Mouse (Mus musculus): Measurements from ENCODE around the gene Hoxc12.

The Hoxc12 gene

GRCm38 (mm10) chr15:102965003-102965891 is 28.7 kb downstream of the Hoxc12 start:
- no peak for DNase-seq

GRCm38 (mm10) chr15:102965892-102966775 is 29.6 kb downstream of the Hoxc12 start:
- peak; percentile 44 to 73 for DNase-seq

- DNase-seq: no peak
Observed at GRCm38 (mm10) chr15:102966776-102967311, 30.3 kb downstream of the Hoxc12 start, which contains the start of gene Hoxc10. Gene Hoxc10 (plus strand): TSS chr15:102966796.

- DNase-seq: no peak
Observed at GRCm38 (mm10) chr15:102967312-102967510, 30.7 kb downstream of the Hoxc12 start, which contains the start of gene Hoxc5. Gene Hoxc5 (plus strand): TSS chr15:102967443.

GRCm38 (mm10) chr15:102967511-102968397 is 31.2 kb downstream of the Hoxc12 start:
- DNase-seq: no peak

GRCm38 (mm10) chr15:102969296-102969695 is 32.7 kb downstream of the Hoxc12 start:
- DNase-seq: no peak

- DNase-seq: peak in 1 of 2 experiments; percentile 44
Observed at GRCm38 (mm10) chr15:102970740-102971139, 34.2 kb downstream of the Hoxc12 start.

GRCm38 (mm10) chr15:102972254-102972653 is 35.7 kb downstream of the Hoxc12 start:
- DNase-seq: no peak

- DNase-seq: no peak
Observed at GRCm38 (mm10) chr15:102972753-102973152, 36.2 kb downstream of the Hoxc12 start.

GRCm38 (mm10) chr15:102975034-102975433 is 38.5 kb downstream of the Hoxc12 start:
- DNase-seq: no peak

GRCm38 (mm10) chr15:102975688-102976111 is 39.1 kb downstream of the Hoxc12 start:
- no peak for DNase-seq

- no peak for DNase-seq
Observed at GRCm38 (mm10) chr15:102976171-102976570, 39.6 kb downstream of the Hoxc12 start, which contains the start of gene Hoxc9. Gene Hoxc9 (plus strand): TSS chr15:102976439.

- DNase-seq: no peak
Observed at GRCm38 (mm10) chr15:102976631-102977422, 40.3 kb downstream of the Hoxc12 start.

- DNase-seq: no peak
Observed at GRCm38 (mm10) chr15:102977423-102977974, 40.9 kb downstream of the Hoxc12 start.

- no peak for DNase-seq
Observed at GRCm38 (mm10) chr15:102978615-102979515, 42.3 kb downstream of the Hoxc12 start.

- DNase-seq: no peak
Observed at GRCm38 (mm10) chr15:102979936-102980335, 43.4 kb downstream of the Hoxc12 start.

GRCm38 (mm10) chr15:102980352-102980751 is 43.8 kb downstream of the Hoxc12 start:
- no peak for DNase-seq

- no peak for DNase-seq
Observed at GRCm38 (mm10) chr15:102980912-102981311, 44.4 kb downstream of the Hoxc12 start.

- DNase-seq: no peak
Observed at GRCm38 (mm10) chr15:102981379-102982288, 45.1 kb downstream of the Hoxc12 start.

All from cerebellum, postnatal 14 days (tissue).